Comparison of ENCODE assay signal across 15 mouse cellular contexts in the genomic region with DNA sequence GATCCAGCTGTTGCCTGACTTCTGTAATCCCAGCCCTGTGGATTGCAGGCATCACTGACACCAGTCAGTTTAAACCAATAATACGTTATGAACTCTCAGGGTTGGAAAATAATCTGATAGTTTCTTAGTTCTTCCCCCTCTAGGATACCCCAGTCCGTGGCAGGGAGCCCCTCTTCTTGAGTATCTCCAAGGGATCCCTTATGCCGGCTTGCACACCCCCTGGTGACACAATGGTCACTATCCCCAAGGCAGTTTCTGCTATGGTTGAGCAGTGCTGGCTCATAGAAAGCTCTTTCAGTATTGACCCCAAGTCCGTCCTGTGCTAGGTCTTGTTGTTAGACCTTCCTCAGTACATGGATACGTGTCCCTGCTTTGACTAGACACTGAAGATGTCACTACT.
"Had no signal": no experiment of that assay in that cellular context is flagged by ENCODE, and none has a peak within 500 bp of the region (broad histone marks: within the 10 kb centered on the region; RNA-seq: fewer than 3 reads in every experiment).

No protein-coding gene starts in this region.

- H3K4me1 ChIP-seq: stomach, embryonic 15.5 days had no signal

- H3K4me3 ChIP-seq: neural tube, embryonic 15.5 days; stomach, embryonic 15.5 days had no signal

- H3K4me2 ChIP-seq: neural tube, embryonic 15.5 days; stomach, embryonic 15.5 days had no signal

- DNase-seq: retina, postnatal 1 day; right cerebral cortex, adult 18-20 months; right cerebral cortex, postnatal 14 days; right cerebral cortex, postnatal 25 days; right cerebral cortex, postnatal 4 days; spleen, adult 18-20 months; thymus, adult 18-20 months; thymus, adult 2 months; thymus, postnatal 14 days; thymus, postnatal 25 days; thymus, postnatal 36 days; thymus, postnatal 4 days had no signal

- H3K27ac ChIP-seq: neural tube, embryonic 15.5 days; stomach, embryonic 15.5 days; stomach, postnatal 0 days had no signal

- H3K9me3 ChIP-seq: neural tube, embryonic 15.5 days; stomach, embryonic 15.5 days had no signal

- H3K9ac ChIP-seq: neural tube, embryonic 15.5 days; stomach, embryonic 15.5 days had no signal

- H3K36me3 ChIP-seq: stomach, embryonic 15.5 days had no signal

- H3K27me3 ChIP-seq: neural tube, embryonic 15.5 days; stomach, embryonic 15.5 days had no signal
